7 mouse cellular contexts compared by ENCODE assay signal in the genomic region with DNA sequence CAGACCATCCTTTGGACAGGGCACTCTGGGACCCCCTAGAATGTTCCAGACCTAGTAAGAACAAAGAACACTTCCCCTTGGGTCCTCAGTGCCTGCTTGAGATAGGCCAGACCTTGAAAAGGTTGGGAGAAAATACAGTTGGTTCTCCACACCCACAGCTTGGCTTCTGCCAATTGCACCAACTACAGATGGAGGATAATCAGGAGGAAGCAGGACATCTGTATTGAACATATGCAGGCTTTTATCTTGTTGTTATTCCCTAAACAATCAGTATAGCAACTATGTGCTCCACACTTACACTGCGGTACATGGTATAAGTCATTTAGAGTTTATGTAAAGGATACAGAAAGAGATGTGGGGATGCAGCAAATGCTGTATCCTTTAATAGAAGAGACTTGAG.
"Had no signal": no experiment of that assay in that cellular context is flagged by ENCODE, and none has a peak within 500 bp of the region (broad histone marks: within the 10 kb centered on the region; RNA-seq: fewer than 3 reads in every experiment).

No protein-coding gene starts in this region.

- DNase-seq: lung, adult 2 months; lung, postnatal 14 days; lung, postnatal 36 days; right cerebral cortex, postnatal 14 days; thymus, adult 18-20 months; thymus, postnatal 14 days; thymus, postnatal 36 days had no signal
